Mouse (Mus musculus) heart, embryonic 12.5 days (tissue): Measurements from ENCODE around the gene Ano5. TPM values are rescaled to one million over a fixed set of nuclear protein-coding genes. Genes with fewer than 3 reads are reported as not detected.

ENCODE experiments used
- ATAC-seq: fragments of 200-750 bp; cut with Nextera tagmentation; 2 replicates; pipeline ENCODE4 v1.8.0; 2017; ENCODE audit warnings: moderate TSS enrichment, moderate library complexity; ENCODE audit not compliant: insufficient number of reproducible peaks, low FRiP score
- H3K27ac ChIP-seq: fragments of 300-500 bp; sonication (generic); 2 replicates; pipeline ENCODE4 v1.5.1; 2016; ENCODE audit warnings: mild to moderate bottlenecking, moderate library complexity; ENCODE audit not compliant: poor library complexity, severe bottlenecking
- H3K27me3 ChIP-seq: fragments of 300-500 bp; sonication (generic); replicated peaks from 2 replicates; pipeline ENCODE4 v1.6.1; 2016; ENCODE audit warnings: mild to moderate bottlenecking, moderate library complexity
- H3K36me3 ChIP-seq: fragments of 300-500 bp; sonication (generic); 2 replicates; pipeline ENCODE4 v1.6.1; 2016; ENCODE audit warnings: mild to moderate bottlenecking, moderate library complexity
- H3K4me1 ChIP-seq: fragments of 300-500 bp; sonication (generic); replicated peaks from 2 replicates; pipeline ENCODE4 v1.6.1; 2016; ENCODE audit warnings: mild to moderate bottlenecking
- H3K4me2 ChIP-seq: fragments of 300-500 bp; sonication (generic); 2 replicates; pipeline ENCODE4 v1.6.1; 2016; ENCODE audit warnings: mild to moderate bottlenecking, moderate library complexity
- H3K4me3 ChIP-seq: fragments of 300-500 bp; sonication (generic); 2 replicates; pipeline ENCODE4 v1.5.1; 2016; ENCODE audit warnings: mild to moderate bottlenecking
- H3K9ac ChIP-seq: fragments of 300-500 bp; sonication (generic); 2 replicates; pipeline ENCODE4 v1.6.1; 2016; ENCODE audit warnings: mild to moderate bottlenecking, moderate library complexity
- H3K9me3 ChIP-seq: fragments of 300-500 bp; sonication (generic); replicated peaks from 2 replicates; pipeline ENCODE4 v1.6.1; 2016; ENCODE audit warnings: mild to moderate bottlenecking, moderate library complexity
- WGBS: fragments of 180-500 bp; shearing (Covaris S2); methylation state at CpG from one replicate; pipeline ENCODE4 v1.1.7; 2016; 5-methylcytosine and 5-hydroxymethylcytosine counted together
- polyA plus RNA-seq: library from polyadenylated mRNA; unstranded; fragments of >200 nt; fragmentation: Nextera tagmentation; extraction: Ambion mirVana; gene quantifications from 2 replicates; pipeline ENCODE4 v1.2.1, GENCODE M21; 2016

The Ano5 gene
- polyA plus RNA-seq, 1 experiment from 2014 or later = 0.49 TPM

DNA sequence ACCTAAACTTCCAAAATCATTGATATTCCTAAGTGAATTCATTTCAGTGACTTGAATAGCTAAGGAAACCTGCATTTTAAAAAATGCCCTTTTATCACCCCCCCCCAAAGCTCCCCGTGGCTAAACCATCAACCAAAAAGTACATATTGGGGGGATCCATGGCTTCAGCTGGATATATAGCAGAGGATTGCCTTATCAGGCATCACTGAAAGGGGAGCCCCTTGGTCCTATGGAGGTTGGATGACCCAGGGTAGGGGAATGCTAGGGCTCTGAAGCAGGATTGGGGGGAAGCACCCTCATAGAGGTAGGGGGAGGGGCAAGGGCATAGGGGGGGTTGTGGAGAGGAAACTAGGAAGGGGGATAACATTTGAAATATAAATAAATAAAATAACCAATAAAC lies 109.1 kb downstream of the Ano5 start:
- 15% methylated on average over 1 of the region's 1 CpGs for WGBS
- Histone ChIP-seq H3K9ac (no peak overlapping the region), H3K4me1 (no peaks in the 10 kb centered on the region), H3K27ac (no peak overlapping the region), H3K27me3 (peaks cover 38% of the 10 kb centered on the region), H3K9me3 (no peaks in the 10 kb centered on the region), H3K4me3 (no peak overlapping the region), H3K4me2 (no peak overlapping the region), H3K36me3 (no peaks in the 10 kb centered on the region)
- no peak for ATAC-seq

DNA sequence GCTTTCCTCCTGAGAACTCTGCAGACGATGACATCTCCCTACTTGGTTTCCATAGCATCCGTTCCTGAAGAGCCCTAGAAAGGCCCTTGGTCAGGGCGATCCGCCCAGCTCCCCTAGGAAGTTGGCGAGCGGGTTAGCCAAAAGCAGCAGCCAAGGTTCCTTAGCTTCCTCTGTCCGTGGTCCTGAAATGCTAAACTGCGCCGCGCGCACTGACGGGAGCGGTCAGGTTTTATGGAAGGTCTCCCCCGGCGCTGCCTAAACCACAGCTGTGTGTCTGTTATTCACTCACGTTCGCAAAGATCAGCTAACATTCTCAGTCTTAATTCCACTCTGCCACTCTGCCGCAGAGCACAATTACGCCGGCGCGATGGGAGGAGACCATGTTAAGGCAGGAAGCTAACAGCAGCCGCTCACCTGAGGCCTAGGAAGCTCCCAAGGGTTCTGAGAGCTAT lies 110.9 kb downstream of the Ano5 start, which contains the start of gene Slc17a6:
Gene Slc17a6 (plus strand): TSS at position 313 of the 452 bp plus-strand sequence.
- H3K4me1 ChIP-seq = no peaks in the 10 kb centered on the region
- H3K4me3 ChIP-seq = no peak within 1 kb of the TSS
- H3K36me3 ChIP-seq = no peaks in the 10 kb centered on the region
- no peak for ATAC-seq
- no peak within 1 kb of the TSS for H3K9ac ChIP-seq
- no peaks in the 10 kb centered on the region for H3K9me3 ChIP-seq
- WGBS = under 1% methylated on average over 23 of the region's 23 CpGs
- no peak within 1 kb of the TSS for H3K4me2 ChIP-seq
- H3K27ac ChIP-seq = no peak within 1 kb of the TSS
- peaks cover 55% of the 10 kb centered on the region for H3K27me3 ChIP-seq

DNA sequence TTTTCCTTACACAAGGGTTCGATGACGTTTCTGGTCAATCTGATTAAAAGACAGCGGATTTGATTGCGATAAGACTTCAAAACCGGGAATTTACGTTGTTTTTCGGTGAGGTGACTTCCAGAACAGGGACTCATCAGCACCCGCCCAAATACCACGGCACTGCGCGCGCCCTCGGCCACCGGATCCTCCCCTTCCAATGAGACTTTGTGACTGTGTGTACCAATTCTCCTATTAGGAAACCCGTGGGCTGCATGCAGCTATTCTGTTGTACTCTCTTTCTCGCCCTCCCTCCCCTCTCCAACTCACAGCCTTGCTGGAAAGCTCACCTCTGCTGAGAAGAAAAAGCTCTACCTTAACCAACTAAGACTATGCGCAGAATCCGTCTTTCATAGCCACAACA lies 111.4 kb downstream of the Ano5 start:
- no peaks in the 10 kb centered on the region for H3K36me3 ChIP-seq
- ATAC-seq = no peak
- WGBS = under 1% methylated on average over 18 of the region's 18 CpGs
- no peak overlapping the region for H3K4me3 ChIP-seq
- H3K9me3 ChIP-seq = no peaks in the 10 kb centered on the region
- H3K27me3 ChIP-seq = peaks cover 60% of the 10 kb centered on the region
- 0 out of 2 replicates have a peak, but pooled peaks cover 4% of the 10 kb centered on the region for H3K4me1 ChIP-seq
- no peak overlapping the region for H3K9ac ChIP-seq
- no peak overlapping the region for H3K4me2 ChIP-seq
- H3K27ac ChIP-seq = no peak overlapping the region

DNA sequence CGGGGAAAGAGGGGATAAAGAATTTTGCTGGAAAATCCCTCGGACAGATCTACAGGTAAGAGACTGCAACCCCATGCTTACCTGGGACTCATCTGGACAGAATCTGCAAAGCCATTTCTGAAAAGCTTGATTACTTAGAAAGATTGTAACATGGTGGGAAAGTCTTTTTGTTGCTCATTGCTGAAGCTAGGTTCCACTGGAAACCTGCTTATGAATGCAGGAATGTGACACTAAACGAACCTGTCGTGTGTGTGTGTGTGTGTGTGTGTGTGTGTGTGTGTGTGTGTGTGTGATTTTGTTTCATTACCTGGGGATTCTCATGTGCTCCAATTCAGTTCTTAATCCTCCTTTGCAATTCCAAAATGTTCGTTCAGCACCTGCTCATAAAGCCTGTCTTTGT lies 111.8 kb downstream of the Ano5 start:
- no peak overlapping the region for H3K4me2 ChIP-seq
- H3K4me1 ChIP-seq = 0 out of 2 replicates have a peak, but pooled peaks cover 7% of the 10 kb centered on the region
- no peak overlapping the region for H3K9ac ChIP-seq
- H3K27ac ChIP-seq = no peak overlapping the region
- no peak for ATAC-seq
- H3K36me3 ChIP-seq = no peaks in the 10 kb centered on the region
- H3K27me3 ChIP-seq = peaks cover 65% of the 10 kb centered on the region
- H3K9me3 ChIP-seq = no peaks in the 10 kb centered on the region
- H3K4me3 ChIP-seq = no peak overlapping the region
- 4% methylated on average over 5 of the region's 5 CpGs for WGBS

DNA sequence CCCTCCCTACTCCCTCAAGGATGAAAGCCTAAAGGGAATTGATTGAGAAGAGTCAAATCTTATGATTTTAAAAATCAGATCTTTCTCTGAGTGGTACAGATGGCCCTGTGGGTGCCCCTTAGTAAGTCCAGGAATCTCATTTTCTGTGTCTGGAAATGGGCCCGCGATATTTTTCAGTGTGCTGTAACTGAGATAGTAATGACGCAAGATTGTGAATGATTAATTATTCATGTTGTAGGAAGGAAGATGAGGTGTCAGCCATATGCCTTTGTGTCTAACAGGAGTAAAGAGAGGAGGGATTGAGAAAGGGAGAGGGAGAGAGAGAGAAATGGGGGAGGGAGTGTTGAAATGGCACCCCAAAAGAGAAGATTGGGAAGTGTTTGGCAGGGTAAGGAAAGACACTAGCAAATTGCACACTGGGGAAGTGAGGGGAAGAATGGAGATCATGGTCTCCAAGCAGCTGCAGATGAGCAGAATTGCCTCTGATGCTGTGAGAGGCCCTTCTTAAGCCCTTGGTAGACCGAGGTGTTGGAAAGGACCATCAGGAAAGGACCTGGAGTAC lies 113.6 kb downstream of the Ano5 start:
- ATAC-seq = no peak
- Histone ChIP-seq H3K27ac (no peak overlapping the region), H3K9me3 (no peaks in the 10 kb centered on the region), H3K27me3 (peaks cover 71% of the 10 kb centered on the region), H3K4me3 (no peak overlapping the region), H3K9ac (no peak overlapping the region), H3K4me2 (no peak overlapping the region), H3K36me3 (no peaks in the 10 kb centered on the region), H3K4me1 (0 out of 2 replicates have a peak, but pooled peaks cover 7% of the 10 kb centered on the region)
- 2% methylated on average over 4 of the region's 4 CpGs for WGBS

DNA sequence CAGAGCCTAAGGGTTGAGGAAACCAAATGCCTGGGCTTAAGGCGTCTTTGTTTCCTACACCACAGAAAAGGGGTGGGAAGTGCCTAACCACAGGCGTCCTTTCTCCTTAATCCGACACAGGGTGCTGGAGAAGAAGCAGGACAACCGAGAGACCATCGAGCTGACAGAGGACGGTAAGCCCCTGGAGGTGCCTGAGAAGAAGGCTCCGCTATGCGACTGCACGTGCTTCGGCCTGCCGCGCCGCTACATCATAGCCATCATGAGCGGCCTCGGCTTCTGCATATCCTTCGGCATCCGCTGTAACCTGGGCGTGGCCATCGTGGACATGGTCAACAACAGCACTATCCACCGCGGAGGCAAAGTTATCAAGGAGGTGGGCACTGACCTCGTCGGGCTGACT lies 114.3 kb downstream of the Ano5 start:
- ATAC-seq = no peak
- Histone ChIP-seq H3K4me3 (no peak overlapping the region), H3K4me2 (no peak overlapping the region), H3K27me3 (peaks cover 73% of the 10 kb centered on the region), H3K4me1 (0 out of 2 replicates have a peak, but pooled peaks cover 7% of the 10 kb centered on the region), H3K9ac (no peak overlapping the region), H3K9me3 (no peaks in the 10 kb centered on the region), H3K27ac (no peak overlapping the region), H3K36me3 (no peaks in the 10 kb centered on the region)
- WGBS = under 1% methylated on average over 23 of the region's 23 CpGs

DNA sequence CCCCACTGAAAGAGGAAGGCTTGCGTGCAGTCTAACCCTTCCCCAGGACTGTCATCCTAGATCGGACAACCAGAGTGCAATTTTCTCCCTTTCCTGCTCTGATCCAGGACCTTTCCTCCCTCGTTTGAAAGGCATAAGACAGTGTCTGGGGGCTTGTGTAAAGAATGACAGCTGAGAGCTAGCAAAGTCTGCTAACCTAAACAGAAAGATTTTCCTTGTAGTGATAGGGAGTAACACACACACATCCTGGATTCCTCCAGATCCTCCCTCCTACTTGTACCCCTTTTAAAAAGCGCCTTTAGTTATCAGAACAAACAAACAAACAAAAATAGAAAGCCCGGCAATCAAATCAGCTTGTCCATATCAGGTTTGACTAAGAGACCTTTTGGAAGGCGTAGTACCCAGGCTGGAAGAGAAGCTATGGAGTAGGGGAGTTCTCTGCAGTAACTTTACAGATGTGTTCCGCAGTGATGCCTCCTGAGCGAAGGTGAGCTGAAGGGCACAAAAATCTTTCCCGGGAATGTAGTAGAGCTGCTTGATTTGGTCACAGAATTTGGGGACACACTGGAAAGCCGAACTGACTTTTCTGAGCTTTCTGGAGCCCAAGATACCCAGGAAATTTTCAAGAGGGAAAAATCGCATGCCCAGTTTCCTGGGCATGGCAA lies 114.9 kb downstream of the Ano5 start:
- Histone ChIP-seq H3K4me3 (no peak overlapping the region), H3K36me3 (no peaks in the 10 kb centered on the region), H3K4me1 (0 out of 2 replicates have a peak, but pooled peaks cover 7% of the 10 kb centered on the region), H3K9ac (no peak overlapping the region), H3K27ac (no peak overlapping the region), H3K9me3 (no peaks in the 10 kb centered on the region), H3K27me3 (peaks cover 72% of the 10 kb centered on the region), H3K4me2 (no peak overlapping the region)
- no peak for ATAC-seq
- WGBS = 2% methylated on average over 11 of the region's 11 CpGs

DNA sequence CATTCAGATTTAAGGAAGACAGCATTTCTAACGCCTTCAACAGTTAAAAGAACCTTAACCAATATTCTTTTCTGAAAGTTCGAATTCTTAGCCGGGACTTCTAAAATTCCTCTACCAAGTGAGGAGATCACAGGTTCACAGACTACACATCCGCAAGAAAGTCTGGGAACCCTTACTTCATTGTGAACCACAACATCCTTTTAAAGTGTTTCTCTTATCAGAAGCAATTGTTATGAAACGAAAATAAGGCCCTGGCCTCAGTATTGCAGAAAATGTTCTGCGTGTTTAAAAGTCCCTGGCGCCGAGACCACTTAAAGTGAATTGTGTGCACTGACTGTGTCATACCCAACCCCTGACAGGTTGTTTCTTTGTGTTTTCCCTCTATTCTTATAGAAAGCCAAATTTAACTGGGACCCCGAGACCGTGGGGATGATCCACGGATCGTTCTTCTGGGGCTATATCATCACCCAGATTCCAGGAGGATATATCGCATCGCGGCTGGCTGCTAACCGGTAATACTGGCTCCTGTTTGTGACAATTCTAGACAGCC lies 115.7 kb downstream of the Ano5 start:
- WGBS = 2% methylated on average over 16 of the region's 16 CpGs
- ATAC-seq = no peak
- no peaks in the 10 kb centered on the region for H3K9me3 ChIP-seq
- no peaks in the 10 kb centered on the region for H3K36me3 ChIP-seq
- no peak overlapping the region for H3K9ac ChIP-seq
- no peak overlapping the region for H3K4me2 ChIP-seq
- peaks cover 74% of the 10 kb centered on the region for H3K27me3 ChIP-seq
- H3K4me1 ChIP-seq = 0 out of 2 replicates have a peak, but pooled peaks cover 7% of the 10 kb centered on the region
- no peak overlapping the region for H3K4me3 ChIP-seq
- no peak overlapping the region for H3K27ac ChIP-seq

DNA sequence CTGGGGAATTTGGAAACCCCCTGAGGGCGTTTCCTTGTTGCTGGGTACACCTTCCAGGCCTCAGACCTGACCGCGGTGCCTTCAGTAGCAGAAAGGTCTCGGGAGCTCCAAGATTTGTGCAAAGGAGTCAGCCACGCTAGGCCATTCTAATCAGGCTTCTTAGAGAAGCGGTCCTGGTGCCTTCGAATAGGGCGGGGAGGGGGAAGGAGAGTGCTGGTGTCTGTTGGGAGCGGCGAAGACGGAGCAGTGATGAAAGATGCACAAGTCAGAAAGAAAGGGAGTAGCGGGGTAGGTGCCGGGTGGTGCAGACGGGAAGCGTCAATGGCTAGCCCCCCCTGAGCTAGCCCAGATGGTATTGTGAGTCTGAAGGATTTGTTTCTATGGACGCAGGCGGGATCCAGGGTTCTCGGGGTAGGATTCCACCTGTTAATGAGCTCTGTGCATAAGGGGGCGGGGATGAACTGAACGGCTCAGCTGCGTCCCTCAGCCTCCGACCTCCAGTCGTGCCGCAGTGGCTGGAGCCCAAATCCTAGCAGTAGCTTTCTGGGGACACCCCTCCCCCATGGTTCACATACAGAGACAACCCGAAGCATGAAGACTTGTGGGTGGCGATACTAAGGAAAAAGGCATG lies 116.3 kb downstream of the Ano5 start:
- 0 out of 2 replicates have a peak, but pooled peaks cover 7% of the 10 kb centered on the region for H3K4me1 ChIP-seq
- no peaks in the 10 kb centered on the region for H3K9me3 ChIP-seq
- no peaks in the 10 kb centered on the region for H3K36me3 ChIP-seq
- H3K4me2 ChIP-seq = peak overlapping the region; percentile 11; the same call in 1 of the 2 replicates
- no peak overlapping the region for H3K9ac ChIP-seq
- no peak for ATAC-seq
- peaks cover 72% of the 10 kb centered on the region for H3K27me3 ChIP-seq
- H3K27ac ChIP-seq = no peak overlapping the region
- no peak overlapping the region for H3K4me3 ChIP-seq
- under 1% methylated on average over 26 of the region's 26 CpGs for WGBS

DNA sequence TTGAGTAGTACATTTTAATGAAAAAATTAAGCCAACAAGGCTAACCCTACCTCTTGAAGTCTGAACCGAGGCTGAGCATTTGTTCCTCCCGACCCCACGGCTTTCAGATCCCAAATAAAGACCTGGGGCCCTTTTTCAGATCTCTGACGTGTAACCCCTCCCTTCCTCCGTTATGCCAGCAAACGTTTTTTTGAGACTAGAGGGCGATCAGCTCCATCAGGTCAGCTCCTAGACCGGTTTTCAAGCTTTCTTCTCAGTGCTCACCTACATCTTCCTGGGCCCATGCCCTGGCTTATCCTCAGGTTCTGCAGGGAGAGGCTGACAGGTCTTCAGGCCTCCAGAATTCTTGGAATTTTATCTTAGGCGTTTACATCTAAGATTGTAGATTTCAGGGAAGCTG lies 116.8 kb downstream of the Ano5 start:
- WGBS = under 1% methylated on average over 9 of the region's 9 CpGs
- Histone ChIP-seq H3K36me3 (no peaks in the 10 kb centered on the region), H3K4me3 (no peak overlapping the region), H3K27me3 (peaks cover 70% of the 10 kb centered on the region), H3K9ac (no peak overlapping the region), H3K4me1 (0 out of 2 replicates have a peak, but pooled peaks cover 7% of the 10 kb centered on the region), H3K9me3 (no peaks in the 10 kb centered on the region), H3K27ac (no peak overlapping the region), H3K4me2 (no peak overlapping the region)
- ATAC-seq = no peak

DNA sequence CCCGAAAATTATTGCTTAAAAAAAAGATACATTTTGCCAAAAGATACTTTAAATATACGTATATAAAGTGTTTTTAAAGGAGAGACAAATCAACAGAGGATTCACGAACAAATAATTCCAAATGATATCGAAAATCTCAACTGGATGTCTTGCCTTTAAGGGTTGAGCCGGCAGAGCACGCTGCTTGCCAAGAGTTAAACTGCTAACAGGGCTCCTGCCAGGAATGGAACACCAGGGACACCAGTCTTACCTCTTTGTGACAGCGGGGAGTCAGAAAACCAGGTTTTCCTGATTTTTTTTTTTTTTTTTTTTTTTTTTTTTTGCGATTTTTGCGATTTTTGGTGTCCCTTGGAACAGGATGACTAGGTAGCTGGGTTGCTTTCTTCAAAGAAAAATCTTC lies 117.5 kb downstream of the Ano5 start:
- Histone ChIP-seq H3K27me3 (peaks cover 73% of the 10 kb centered on the region), H3K36me3 (no peaks in the 10 kb centered on the region), H3K4me1 (0 out of 2 replicates have a peak, but pooled peaks cover 7% of the 10 kb centered on the region), H3K9ac (no peak overlapping the region), H3K9me3 (no peaks in the 10 kb centered on the region), H3K27ac (no peak overlapping the region), H3K4me2 (no peak overlapping the region), H3K4me3 (no peak overlapping the region)
- no peak for ATAC-seq
- WGBS = 2% methylated on average over 9 of the region's 9 CpGs
